ENCODE assay signal across 9 mouse cellular contexts in the genomic region with DNA sequence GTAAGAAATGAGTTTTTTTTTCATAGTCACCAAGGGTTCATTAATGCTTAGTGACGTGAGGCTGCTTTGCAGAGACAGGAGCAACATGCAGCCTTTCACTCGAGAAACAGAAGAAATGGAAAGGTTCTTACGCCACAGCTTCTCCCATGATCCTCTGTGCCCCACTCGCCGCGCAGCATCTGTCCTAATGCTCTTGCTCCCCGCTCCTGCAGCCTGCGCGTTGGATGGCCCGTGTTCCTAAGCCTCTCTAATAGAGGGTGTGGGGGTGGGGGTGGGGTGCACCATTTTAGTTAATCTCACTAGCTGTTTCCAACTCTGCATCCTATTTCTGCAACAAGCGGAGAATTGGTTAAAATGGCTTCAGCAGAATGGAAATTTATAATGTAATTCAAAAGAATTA. TPM values are rescaled to one million over a fixed set of nuclear protein-coding genes. Genes with fewer than 3 reads are reported as not detected.
DNase-seq lines count a peak whose midpoint lies in the region; ATAC-seq and TF ChIP-seq lines count a peak whose summit lies in the region.
"Had no signal": no experiment of that assay in that cellular context is flagged by ENCODE, and none has a peak within 500 bp of the region (broad histone marks: within the 10 kb centered on the region; RNA-seq: fewer than 3 reads in every experiment).

No protein-coding gene starts in this region.

- no peaks in the 10 kb centered on the region for H3K27me3 ChIP-seq in heart, postnatal 0 days (ENCODE audit: control insufficient read depth, insufficient read depth, low read length)
- no peaks in the 10 kb centered on the region for H3K27me3 ChIP-seq in limb, embryonic 15.5 days

- no peak overlapping the region for H3K4me3 ChIP-seq in heart, postnatal 0 days (ENCODE audit: low read depth, low read length)
- H3K4me3 ChIP-seq in limb, embryonic 15.5 days, result no peak overlapping the region

- H3K27ac ChIP-seq in heart, postnatal 0 days (ENCODE audit: low read depth), result peak overlapping the region; percentile 28; the same call in 1 of the 2 replicates
- H3K27ac ChIP-seq in limb, embryonic 15.5 days, result 0 out of 2 replicates have a peak overlapping the region, but pooled peaks have one; percentile 35

- intact Hi-C loops in heart, postnatal 14 days (cut with DNase I), result no loop called here

- TF ChIP-seq CTCF in heart, postnatal 0 days (IDR thresholded peaks at IDR 0.05; ENCODE audit: low read depth), result no peak

- no peak overlapping the region for H3K9ac ChIP-seq in heart, postnatal 0 days (replicated peaks; ENCODE audit: low read depth, low read length)
- H3K9ac ChIP-seq in limb, embryonic 15.5 days, result no peak overlapping the region

- no peaks in the 10 kb centered on the region for H3K36me3 ChIP-seq in heart, postnatal 0 days (replicated peaks; ENCODE audit: control insufficient read depth, insufficient read depth, low read length)
- no peaks in the 10 kb centered on the region for H3K36me3 ChIP-seq in limb, embryonic 15.5 days

- WGBS in heart, postnatal 0 days, result 80% methylated on average over 11 of the region's 11 CpGs
- 74% methylated on average over 11 of the region's 11 CpGs for WGBS in limb, embryonic 15.5 days

- no peak for DNase-seq in heart, postnatal 0 days (ENCODE audit: low spot score)
- DNase-seq in heart, postnatal 14 days, result no peak
- DNase-seq in right cerebral cortex, adult 18-20 months, result peak; percentile 18
- no peak for DNase-seq in right cerebral cortex, postnatal 14 days
- no peak for DNase-seq in embryo, embryonic 9.5 days (ENCODE audit: extremely low spot score)
- DNase-seq in kidney, adult 11 months, result no peak
- DNase-seq: cerebellum, postnatal 25 days; thymus, postnatal 4 days had no signal

- H3K9me3 ChIP-seq in heart, postnatal 0 days (replicated peaks; ENCODE audit: control insufficient read depth, low read length), result no peaks in the 10 kb centered on the region
- no peaks in the 10 kb centered on the region for H3K9me3 ChIP-seq in limb, embryonic 15.5 days

- no peak for ATAC-seq in heart, postnatal 0 days (ENCODE audit: insufficient read depth, low read depth)
- ATAC-seq in limb, embryonic 15.5 days (ENCODE audit: insufficient number of reproducible peaks, low FRiP score, low TSS enrichment, low read depth), result no peak

- H3K4me2 ChIP-seq in heart, postnatal 0 days (ENCODE audit: low read depth, low read length), result no peak overlapping the region
- H3K4me2 ChIP-seq in limb, embryonic 15.5 days, result no peak overlapping the region

- H3K4me1 ChIP-seq in heart, postnatal 0 days (ENCODE audit: control insufficient read depth, insufficient read depth), result no peaks in the 10 kb centered on the region; the same call in 1 of the 2 replicates
- H3K4me1 ChIP-seq in limb, embryonic 15.5 days, result peaks cover 5% of the 10 kb centered on the region; the same call in 1 of the 2 replicates

- no peak for TF ChIP-seq EP300 in heart, postnatal 0 days (IDR thresholded peaks at IDR 0.05; ENCODE audit: low read depth)

RNA-seq across cellular contexts. Expression of gene Psma6, which starts 40.0 kb away (rescaled TPM):
- total RNA-seq in heart, postnatal 0 days (2014; rRNA removed; ENCODE audit: low replicate concordance), result 75.8 and 110 TPM in 2 replicates
- 383 TPM in 2 replicates for polyA plus RNA-seq in heart, postnatal 0 days (2015; fragmentation: Nextera tagmentation; extraction: Ambion mirVana)
- total RNA-seq in heart, postnatal 14 days (2021), result 100 to 1,000 TPM; 160 to 168 TPM
- 373 and 378 TPM in 2 replicates for polyA plus RNA-seq in limb, embryonic 15.5 days (2015; fragmentation: Nextera tagmentation; extraction: Ambion mirVana)

RNA-seq across cellular contexts. Expression of gene Ppp2r3c, which starts 41.2 kb away (rescaled TPM):
- total RNA-seq in heart, postnatal 0 days (2014; rRNA removed; ENCODE audit: low replicate concordance), result 4.0 and 4.3 TPM in 2 replicates
- polyA plus RNA-seq in heart, postnatal 0 days (2015; fragmentation: Nextera tagmentation; extraction: Ambion mirVana), result 10.1 and 10.6 TPM in 2 replicates
- 1 to 10 TPM; 8.3 to 8.9 TPM for total RNA-seq in heart, postnatal 14 days (2021)
- 11.0 and 11.2 TPM in 2 replicates for polyA plus RNA-seq in limb, embryonic 15.5 days (2015; fragmentation: Nextera tagmentation; extraction: Ambion mirVana)

RNA-seq across cellular contexts. Expression of gene 1110008L16Rik, which starts 44.6 kb away (rescaled TPM):
- total RNA-seq in heart, postnatal 0 days (2014; rRNA removed; ENCODE audit: low replicate concordance), result 5.7 and 6.0 TPM in 2 replicates
- 6.5 and 7.3 TPM in 2 replicates for polyA plus RNA-seq in heart, postnatal 0 days (2015; fragmentation: Nextera tagmentation; extraction: Ambion mirVana)
- 1 to 10 TPM; 8.2 to 9.2 TPM for total RNA-seq in heart, postnatal 14 days (2021)
- polyA plus RNA-seq in limb, embryonic 15.5 days (2015; fragmentation: Nextera tagmentation; extraction: Ambion mirVana), result 13.2 and 14.2 TPM in 2 replicates
